Mouse (Mus musculus): ENCODE data around the gene Trim54. TPM values are rescaled to one million over a fixed set of nuclear protein-coding genes. Genes with fewer than 3 reads are reported as not detected.

Trim54 gene
- 1.00 TPM in 1 of 2 replicates, not detected in the other for polyA plus RNA-seq (2015; fragmentation: Nextera tagmentation; extraction: Ambion mirVana)

- Histone ChIP-seq H3K4me3 (ENCODE audit: low read length) (no peak within 1 kb of the TSS), H3K9ac (ENCODE audit: low read depth, low read length) (no peak within 1 kb of the TSS), H3K4me2 (ENCODE audit: low read length) (no peak within 1 kb of the TSS), H3K9me3 (ENCODE audit: control insufficient read depth, low read length) (0 out of 2 replicates have a peak, but pooled peaks cover 2% of the 10 kb centered on the region), H3K27ac (ENCODE audit: low read depth, low read length) (no peak within 1 kb of the TSS), H3K27me3 (replicated peaks; ENCODE audit: control insufficient read depth, insufficient read depth, low read length) (0 out of 2 replicates have a peak, but pooled peaks cover 2% of the 10 kb centered on the region), H3K36me3 (ENCODE audit: control insufficient read depth, insufficient read depth, low read length) (no peaks in the 10 kb centered on the region), H3K4me1 (ENCODE audit: control insufficient read depth, insufficient read depth, low read depth, low read length) (no peaks in the 10 kb centered on the region)
- no peak for ATAC-seq
- WGBS: 51% methylated on average over 3 of the region's 3 CpGs
These were observed at the start of gene Trim54 for GRCm38 (mm10) chr5:31116354-31116753. Gene Trim54, plus strand, starts transcription at chr5:31116712.

- ATAC-seq: no peak
- Histone ChIP-seq H3K4me1 (ENCODE audit: control insufficient read depth, insufficient read depth, low read depth, low read length) (no peaks in the 10 kb centered on the region), H3K4me3 (ENCODE audit: low read length) (no peak overlapping the region), H3K27ac (ENCODE audit: low read depth, low read length) (no peak overlapping the region), H3K9me3 (ENCODE audit: control insufficient read depth, low read length) (no peaks in the 10 kb centered on the region), H3K27me3 (replicated peaks; ENCODE audit: control insufficient read depth, insufficient read depth, low read length) (no peaks in the 10 kb centered on the region), H3K4me2 (ENCODE audit: low read length) (no peak overlapping the region), H3K9ac (ENCODE audit: low read depth, low read length) (no peak overlapping the region), H3K36me3 (ENCODE audit: control insufficient read depth, insufficient read depth, low read length) (peaks cover 66% of the 10 kb centered on the region)
- WGBS: 98% methylated on average over 3 of the region's 3 CpGs
These were observed 46.7 kb upstream of the Trim54 start for GRCm38 (mm10) chr5:31069810-31070209.

GRCm38 (mm10) chr5:31071059-31071458, 45.5 kb upstream of the Trim54 start:
- Histone ChIP-seq H3K27me3 (replicated peaks; ENCODE audit: control insufficient read depth, insufficient read depth, low read length) (no peaks in the 10 kb centered on the region), H3K9me3 (ENCODE audit: control insufficient read depth, low read length) (no peaks in the 10 kb centered on the region), H3K4me3 (ENCODE audit: low read length) (no peak overlapping the region), H3K4me1 (ENCODE audit: control insufficient read depth, insufficient read depth, low read depth, low read length) (no peaks in the 10 kb centered on the region), H3K27ac (ENCODE audit: low read depth, low read length) (no peak overlapping the region), H3K36me3 (ENCODE audit: control insufficient read depth, insufficient read depth, low read length) (peaks cover 74% of the 10 kb centered on the region), H3K4me2 (ENCODE audit: low read length) (no peak overlapping the region), H3K9ac (ENCODE audit: low read depth, low read length) (no peak overlapping the region)
- WGBS: 67% methylated on average over 2 of the region's 2 CpGs
- no peak for ATAC-seq

- Histone ChIP-seq H3K9me3 (ENCODE audit: control insufficient read depth, low read length) (no peaks in the 10 kb centered on the region), H3K27me3 (replicated peaks; ENCODE audit: control insufficient read depth, insufficient read depth, low read length) (no peaks in the 10 kb centered on the region), H3K4me1 (ENCODE audit: control insufficient read depth, insufficient read depth, low read depth, low read length) (no peaks in the 10 kb centered on the region), H3K9ac (ENCODE audit: low read depth, low read length) (no peak overlapping the region), H3K27ac (ENCODE audit: low read depth, low read length) (no peak overlapping the region), H3K36me3 (ENCODE audit: control insufficient read depth, insufficient read depth, low read length) (peaks cover 76% of the 10 kb centered on the region), H3K4me2 (ENCODE audit: low read length) (no peak overlapping the region), H3K4me3 (ENCODE audit: low read length) (no peak overlapping the region)
- WGBS: 96% methylated on average over 11 of the region's 11 CpGs
- no peak for ATAC-seq
These were observed 44.7 kb upstream of the Trim54 start for GRCm38 (mm10) chr5:31071821-31072220.

- H3K4me3 ChIP-seq (ENCODE audit: low read length): no peak overlapping the region
- no peak overlapping the region for H3K27ac ChIP-seq (ENCODE audit: low read depth, low read length)
- no peak for ATAC-seq
- no peaks in the 10 kb centered on the region for H3K27me3 ChIP-seq (replicated peaks; ENCODE audit: control insufficient read depth, insufficient read depth, low read length)
- 95% methylated on average over 12 of the region's 12 CpGs for whole genome bisulfite sequencing
- no peak overlapping the region for H3K4me2 ChIP-seq (ENCODE audit: low read length)
- no peak overlapping the region for H3K9ac ChIP-seq (ENCODE audit: low read depth, low read length)
- H3K36me3 ChIP-seq (ENCODE audit: control insufficient read depth, insufficient read depth, low read length): peaks cover 74% of the 10 kb centered on the region
- no peaks in the 10 kb centered on the region for H3K4me1 ChIP-seq (ENCODE audit: control insufficient read depth, insufficient read depth, low read depth, low read length)
- H3K9me3 ChIP-seq (ENCODE audit: control insufficient read depth, low read length): no peaks in the 10 kb centered on the region
These were observed 43.3 kb upstream of the Trim54 start for GRCm38 (mm10) chr5:31073176-31073575.

- H3K4me1 ChIP-seq (ENCODE audit: control insufficient read depth, insufficient read depth, low read depth, low read length): no peaks in the 10 kb centered on the region
- H3K4me2 ChIP-seq (ENCODE audit: low read length): no peak overlapping the region
- no peak overlapping the region for H3K4me3 ChIP-seq (ENCODE audit: low read length)
- peaks cover 54% of the 10 kb centered on the region for H3K36me3 ChIP-seq (ENCODE audit: control insufficient read depth, insufficient read depth, low read length)
- no peaks in the 10 kb centered on the region for H3K27me3 ChIP-seq (replicated peaks; ENCODE audit: control insufficient read depth, insufficient read depth, low read length)
- 88% methylated on average over 13 of the region's 13 CpGs for whole genome bisulfite sequencing
- H3K9me3 ChIP-seq (ENCODE audit: control insufficient read depth, low read length): no peaks in the 10 kb centered on the region
- H3K9ac ChIP-seq (ENCODE audit: low read depth, low read length): no peak overlapping the region
- H3K27ac ChIP-seq (ENCODE audit: low read depth, low read length): no peak overlapping the region
- ATAC-seq: no peak
These were observed 40.2 kb upstream of the Trim54 start for GRCm38 (mm10) chr5:31076346-31076745.

- no peaks in the 10 kb centered on the region for H3K27me3 ChIP-seq (replicated peaks; ENCODE audit: control insufficient read depth, insufficient read depth, low read length)
- H3K36me3 ChIP-seq (ENCODE audit: control insufficient read depth, insufficient read depth, low read length): peaks cover 24% of the 10 kb centered on the region
- H3K4me3 ChIP-seq (ENCODE audit: low read length): no peak overlapping the region
- no peaks in the 10 kb centered on the region for H3K4me1 ChIP-seq (ENCODE audit: control insufficient read depth, insufficient read depth, low read depth, low read length)
- H3K4me2 ChIP-seq (ENCODE audit: low read length): no peak overlapping the region
- no peak overlapping the region for H3K9ac ChIP-seq (ENCODE audit: low read depth, low read length)
- 81% methylated on average over 13 of the region's 13 CpGs for WGBS
- H3K27ac ChIP-seq (ENCODE audit: low read depth, low read length): no peak overlapping the region
- H3K9me3 ChIP-seq (ENCODE audit: control insufficient read depth, low read length): no peaks in the 10 kb centered on the region
- ATAC-seq: no peak
These were observed 36.3 kb upstream of the Trim54 start for GRCm38 (mm10) chr5:31080059-31080794.

- no peak overlapping the region for H3K4me3 ChIP-seq (ENCODE audit: low read length)
- H3K4me1 ChIP-seq (ENCODE audit: control insufficient read depth, insufficient read depth, low read depth, low read length): no peaks in the 10 kb centered on the region
- ATAC-seq: no peak
- H3K36me3 ChIP-seq (ENCODE audit: control insufficient read depth, insufficient read depth, low read length): peaks cover 19% of the 10 kb centered on the region
- no peak overlapping the region for H3K9ac ChIP-seq (ENCODE audit: low read depth, low read length)
- H3K27ac ChIP-seq (ENCODE audit: low read depth, low read length): no peak overlapping the region
- no peaks in the 10 kb centered on the region for H3K27me3 ChIP-seq (replicated peaks; ENCODE audit: control insufficient read depth, insufficient read depth, low read length)
- WGBS: 71% methylated on average over 3 of the region's 3 CpGs
- no peaks in the 10 kb centered on the region for H3K9me3 ChIP-seq (ENCODE audit: control insufficient read depth, low read length)
- no peak overlapping the region for H3K4me2 ChIP-seq (ENCODE audit: low read length)
These were observed 35.7 kb upstream of the Trim54 start for GRCm38 (mm10) chr5:31080795-31081164.

GRCm38 (mm10) chr5:31081386-31081785, 35.1 kb upstream of the Trim54 start:
- WGBS: 64% methylated on average over 3 of the region's 3 CpGs
- Histone ChIP-seq H3K4me2 (ENCODE audit: low read length) (no peak overlapping the region), H3K9ac (ENCODE audit: low read depth, low read length) (no peak overlapping the region), H3K4me1 (ENCODE audit: control insufficient read depth, insufficient read depth, low read depth, low read length) (no peaks in the 10 kb centered on the region), H3K4me3 (ENCODE audit: low read length) (no peak overlapping the region), H3K27me3 (replicated peaks; ENCODE audit: control insufficient read depth, insufficient read depth, low read length) (no peaks in the 10 kb centered on the region), H3K9me3 (ENCODE audit: control insufficient read depth, low read length) (no peaks in the 10 kb centered on the region), H3K36me3 (ENCODE audit: control insufficient read depth, insufficient read depth, low read length) (peaks cover 16% of the 10 kb centered on the region), H3K27ac (ENCODE audit: low read depth, low read length) (no peak overlapping the region)
- ATAC-seq: no peak

All from hindbrain, embryonic 16.5 days (tissue).